Mouse (Mus musculus) MEL (cell line): ENCODE results near the gene Mgp. TPM values are rescaled to one million over a fixed set of nuclear protein-coding genes. Genes with fewer than 3 reads are reported as not detected.
A peak's percentile ranks its signal among the peaks of the same experiment; 100 is the strongest.

ENCODE experiments used
- DNase-seq: peaks from one replicate; pipeline ENCODE4 v3.0.0; 2011; ENCODE audit warnings: low read depth, low spot score
- H3K27ac ChIP-seq: 2 replicates; pipeline ENCODE4 v1.5.1; 2012; ENCODE audit warnings: low read depth, mild to moderate bottlenecking, control low read depth, low read length, moderate library complexity; ENCODE audit not compliant: control insufficient read depth
- H3K27me3 ChIP-seq, 2 experiments: fragments of 150-350 bp in 1 of 2; sonication (generic) in 1 of 2; 2 replicates each; pipeline ENCODE4 v1.6.1; 2012; ENCODE audit warnings: low read length in 2 of 2, mild to moderate bottlenecking in 2 of 2, improper control_type of control experiment in 1 of 2, moderate library complexity in 1 of 2; ENCODE audit not compliant: insufficient read depth in 2 of 2, control insufficient read depth in 1 of 2
- H3K36me3 ChIP-seq, 2 experiments: 2 replicates each; pipeline ENCODE4 v1.6.1; 2012 to 2014; ENCODE audit warnings: low read length in 2 of 2, improper control_type of control experiment in 1 of 2, inconsistent platforms in 1 of 2, mild to moderate bottlenecking in 1 of 2; ENCODE audit not compliant: insufficient read depth in 2 of 2, control insufficient read depth in 1 of 2
- H3K4me1 ChIP-seq, 2 experiments: fragments of 150-350 bp in 1 of 2; sonication (generic) in 1 of 2; 2 replicates each; pipeline ENCODE4 v1.6.1; 2012; ENCODE audit warnings: low read length in 2 of 2, improper control_type of control experiment in 1 of 2, mild to moderate bottlenecking in 1 of 2; ENCODE audit not compliant: insufficient read depth in 2 of 2, control insufficient read depth in 1 of 2
- H3K4me3 ChIP-seq, 2 experiments: fragments of 150-350 bp in 1 of 2; sonication (generic) in 1 of 2; 2 replicates each; pipeline ENCODE4 v1.5.1; 2012; ENCODE audit warnings: low read depth in 2 of 2, low read length in 2 of 2, mild to moderate bottlenecking in 2 of 2, moderate library complexity in 2 of 2, control low read depth in 1 of 2, improper control_type of control experiment in 1 of 2; ENCODE audit not compliant: control insufficient read depth in 1 of 2, insufficient read depth in 1 of 2
- H3K79me2 ChIP-seq: 2 replicates; pipeline ENCODE4 v1.6.1; 2012; ENCODE audit warnings: mild to moderate bottlenecking, low read length, moderate library complexity; ENCODE audit not compliant: control insufficient read depth, poor library complexity, insufficient read depth
- H3K9ac ChIP-seq: 2 replicates; pipeline ENCODE4 v1.6.1; 2012; ENCODE audit warnings: low read depth, mild to moderate bottlenecking, control low read depth, low read length, moderate library complexity; ENCODE audit not compliant: control insufficient read depth, poor library complexity, severe bottlenecking
- H3K9me3 ChIP-seq: fragments of 150-350 bp; sonication (generic); replicated peaks from 2 replicates; pipeline ENCODE4 v1.6.1; 2012; ENCODE audit warnings: mild to moderate bottlenecking, low read length, improper control_type of control experiment, moderate library complexity; ENCODE audit not compliant: insufficient read depth
- CHD1 ChIP-seq: IDR thresholded peaks from 2 replicates; pipeline ENCODE4 v1.6.1; 2012; ENCODE audit warnings: low read depth, mild to moderate bottlenecking, inconsistent platforms, low read length, improper control_type of control experiment
- CHD2 ChIP-seq: IDR thresholded peaks from 2 replicates; pipeline ENCODE4 v1.6.1; 2011; ENCODE audit warnings: low read length, improper control_type of control experiment
- E2F4 ChIP-seq: IDR thresholded peaks from 2 replicates; pipeline ENCODE4 v1.6.1; 2011; ENCODE audit warnings: low read depth, low read length, improper control_type of control experiment, borderline replicate concordance
- ELF1 ChIP-seq: IDR thresholded peaks from 2 replicates; pipeline ENCODE4 v1.6.1; 2014; ENCODE audit warnings: low read depth, mild to moderate bottlenecking, inconsistent platforms, low read length, improper control_type of control experiment, moderate library complexity
- ETS1 ChIP-seq: IDR thresholded peaks from 2 replicates; pipeline ENCODE4 v1.6.1; 2012; ENCODE audit warnings: low read depth, mild to moderate bottlenecking, inconsistent platforms, low read length, improper control_type of control experiment, moderate library complexity
- GABPA ChIP-seq: IDR thresholded peaks from 2 replicates; pipeline ENCODE4 v1.6.1; 2012; ENCODE audit warnings: low read depth, mild to moderate bottlenecking, inconsistent platforms, low read length, improper control_type of control experiment, moderate library complexity
- HCFC1 ChIP-seq: IDR thresholded peaks from 2 replicates; pipeline ENCODE4 v1.6.1; 2012; ENCODE audit warnings: low read depth, mild to moderate bottlenecking, inconsistent platforms, low read length, improper control_type of control experiment, moderate library complexity
- JUND ChIP-seq: IDR thresholded peaks from 2 replicates; pipeline ENCODE4 v1.6.1; 2011; ENCODE audit warnings: low read depth, mild to moderate bottlenecking, improper control_type of control experiment, low read length
- KAT2A ChIP-seq: conservative IDR thresholded peaks from 2 replicates; pipeline ENCODE4 v1.6.1; 2012; ENCODE audit warnings: low read depth, low read length, improper control_type of control experiment, inconsistent platforms
- MEF2A ChIP-seq: IDR thresholded peaks from 2 replicates; pipeline ENCODE4 v1.6.1; 2014; ENCODE audit warnings: low read depth, mild to moderate bottlenecking, inconsistent platforms, low read length, improper control_type of control experiment; ENCODE audit not compliant: poor library complexity, insufficient replicate concordance, severe bottlenecking; ENCODE audit errors: extremely low read depth
- MXI1 ChIP-seq: IDR thresholded peaks from 2 replicates; pipeline ENCODE4 v1.6.1; 2011; ENCODE audit warnings: mild to moderate bottlenecking, low read depth, low read length, improper control_type of control experiment
- MYB ChIP-seq: IDR thresholded peaks from 2 replicates; pipeline ENCODE4 v1.6.1; 2011; ENCODE audit warnings: mild to moderate bottlenecking, low read depth, low read length, improper control_type of control experiment
- MYC ChIP-seq: IDR thresholded peaks from 2 replicates; pipeline ENCODE4 v1.6.1; 2011; ENCODE audit warnings: low read depth, mild to moderate bottlenecking, low read length, improper control_type of control experiment, moderate library complexity
- NRF1 ChIP-seq: IDR thresholded peaks from 2 replicates; pipeline ENCODE4 v1.6.1; 2014; ENCODE audit warnings: low read depth, mild to moderate bottlenecking, inconsistent platforms, low read length, improper control_type of control experiment, moderate library complexity; ENCODE audit not compliant: poor library complexity, insufficient read depth, severe bottlenecking
- POLR2AphosphoS2 ChIP-seq: IDR thresholded peaks from 2 replicates; pipeline ENCODE4 v1.6.1; 2011; ENCODE audit warnings: low read length, improper control_type of control experiment
- POLR2AphosphoS5 ChIP-seq: IDR thresholded peaks from 2 replicates; pipeline ENCODE4 v1.6.1; 2012; ENCODE audit warnings: low read depth, borderline replicate concordance, mild to moderate bottlenecking, inconsistent platforms, low read length, moderate library complexity, mixed read lengths
- SMC3 ChIP-seq: IDR thresholded peaks from 2 replicates; pipeline ENCODE4 v1.6.1; 2011; ENCODE audit warnings: low read depth, low read length, improper control_type of control experiment
- TBP ChIP-seq: IDR thresholded peaks from 2 replicates; pipeline ENCODE4 v1.8.0; 2011; ENCODE audit warnings: low read depth, low read length, improper control_type of control experiment
- UBTF ChIP-seq: IDR thresholded peaks from 2 replicates; pipeline ENCODE4 v1.6.1; 2012; ENCODE audit warnings: low read depth, mild to moderate bottlenecking, inconsistent platforms, low read length, improper control_type of control experiment, moderate library complexity, borderline replicate concordance; ENCODE audit not compliant: insufficient read depth
- USF2 ChIP-seq, 2 experiments: IDR thresholded peaks; 2 replicates each; pipeline ENCODE4 v1.6.1; 2011 to 2012; ENCODE audit warnings: improper control_type of control experiment in 2 of 2, low read length in 2 of 2, borderline replicate concordance in 1 of 2, inconsistent platforms in 1 of 2, low read depth in 1 of 2, mild to moderate bottlenecking in 1 of 2; ENCODE audit not compliant: insufficient read depth in 1 of 2
- ZMIZ1 ChIP-seq: IDR thresholded peaks from 2 replicates; pipeline ENCODE4 v1.6.1; 2012; ENCODE audit warnings: low read depth, mild to moderate bottlenecking, inconsistent platforms, low read length, improper control_type of control experiment, moderate library complexity
- ZNF384 ChIP-seq: IDR thresholded peaks from 2 replicates; pipeline ENCODE4 v1.6.1; 2012; ENCODE audit warnings: low read depth, mild to moderate bottlenecking, inconsistent platforms, low read length, improper control_type of control experiment
- polyA plus RNA-seq, 2 experiments: library from polyadenylated mRNA; stranded (reverse) in 1 of 2; unstranded in 1 of 2; fragments of >175 nt in 1 of 2; fragments of >200 nt in 1 of 2; gene quantifications; 2 replicates each; pipeline versions ENCODE4 v1.2.1 to v1.2.4; 2012; ENCODE audit warnings: low replicate concordance in 2 of 2, low read depth in 1 of 2; ENCODE audit not compliant: insufficient read length in 2 of 2, insufficient read depth in 1 of 2, missing spikeins in 1 of 2
- total RNA-seq: library from RNA; depleted of rRNA; stranded (reverse); fragments of 300-350 nt; gene quantifications from 2 replicates; pipeline ENCODE4 v1.2.3, GENCODE M21; 2012

Gene Mgp
- total and polyA plus RNA-seq, 3 experiments, result not detected

DNA sequence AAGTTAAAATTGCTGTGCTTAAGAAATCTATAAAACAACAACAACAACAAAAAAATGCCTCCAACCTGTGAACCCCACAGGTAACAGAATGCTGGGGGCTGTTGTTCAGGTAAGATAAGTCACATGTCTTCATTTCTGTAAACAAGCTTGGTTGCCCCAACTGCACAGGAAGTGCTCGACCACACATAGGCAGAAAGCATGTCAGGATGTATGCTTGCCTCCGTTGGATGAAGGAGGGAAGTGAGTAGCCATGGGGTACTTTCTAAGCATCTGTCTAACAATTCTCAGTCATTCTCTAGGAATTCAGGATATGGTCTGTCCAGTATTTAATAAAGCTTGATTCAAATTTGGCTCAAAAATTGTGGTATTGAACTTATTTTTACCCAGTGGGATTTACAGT is 23.3 kb upstream of the Mgp start:
- TF ChIP-seq SMC3 (no peak), MXI1 (no peak), ZNF384 (no peak), ZMIZ1 (no peak), MYC (no peak), ETS1 (no peak), HCFC1 (no peak), KAT2A (no peak), E2F4 (no peak), NRF1 (no peak), GABPA (no peak), POLR2AphosphoS2 (no peak), ELF1 (no peak), JUND (no peak)
- peaks cover 0 to 1% of the 10 kb centered on the region in 2 experiments; a peak in 2 of 4 replicates for H3K27me3 ChIP-seq
- no peaks in the 10 kb centered on the region for H3K9me3 ChIP-seq
- peaks cover 0 to 19% of the 10 kb centered on the region in 2 experiments; a peak in 2 of 4 replicates for H3K36me3 ChIP-seq
- peaks cover 3 to 19% of the 10 kb centered on the region in 2 experiments; a peak in 3 of 4 replicates for H3K4me1 ChIP-seq
- DNase-seq, result peak; percentile 29
- H3K4me3 ChIP-seq, result no peak overlapping the region
- H3K27ac ChIP-seq, result no peak overlapping the region
- H3K9ac ChIP-seq, result no peak overlapping the region
- H3K79me2 ChIP-seq, result no peaks in the 10 kb centered on the region

DNA sequence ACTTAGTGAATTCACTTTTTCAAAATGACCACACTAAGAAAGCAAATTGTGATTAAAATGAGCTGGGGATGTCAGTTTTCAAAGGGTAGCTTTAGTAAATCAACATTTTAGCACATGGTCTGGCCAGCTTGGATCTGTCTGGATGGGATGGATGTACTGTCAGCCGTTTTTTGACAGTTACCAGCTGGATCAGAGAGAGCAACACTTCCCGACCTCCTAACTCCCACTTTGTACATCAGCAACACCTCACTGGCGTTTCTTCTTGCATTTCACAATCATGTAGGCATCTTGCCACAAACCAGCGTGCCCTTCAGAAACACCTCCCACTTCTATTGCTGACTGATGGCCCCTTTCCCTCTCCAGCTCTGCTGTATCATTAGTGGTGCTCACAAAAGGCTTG is 22.6 kb upstream of the Mgp start:
- TF ChIP-seq CHD2 (no peak), MEF2A (no peak), USF2 (IDR thresholded peaks at IDR 0.05; ENCODE audit: borderline replicate concordance in 1 of 2, insufficient read depth in 1 of 2, low read depth in 1 of 2, low read length in 2 of 2) (no peak), POLR2AphosphoS5 (no peak), CHD1 (no peak), MYB (no peak), TBP (no peak), KAT2A (no peak), ETS1 (no peak), ZMIZ1 (no peak), HCFC1 (no peak), UBTF (no peak)
- H3K27me3 ChIP-seq, result peaks cover 0 to 1% of the 10 kb centered on the region in 2 experiments; a peak in 2 of 4 replicates
- DNase-seq, result no peak
- H3K9me3 ChIP-seq, result no peaks in the 10 kb centered on the region
- H3K36me3 ChIP-seq, result peaks cover 0 to 19% of the 10 kb centered on the region in 2 experiments; a peak in 2 of 4 replicates
- H3K9ac ChIP-seq, result no peak overlapping the region
- H3K27ac ChIP-seq, result no peak overlapping the region
- H3K79me2 ChIP-seq, result no peaks in the 10 kb centered on the region
- no peak overlapping the region for H3K4me3 ChIP-seq
- H3K4me1 ChIP-seq, result peaks cover 3 to 19% of the 10 kb centered on the region in 2 experiments; a peak in 3 of 4 replicates
